Mouse (Mus musculus): ENCODE data around the gene Amigo3. TPM values are rescaled to one million over a fixed set of nuclear protein-coding genes. Genes with fewer than 3 reads are reported as not detected.
A peak's percentile ranks its signal among the peaks of the same experiment; 100 is the strongest.
"Not testable (repeated sequence)": the region's sequence is repeated elsewhere in the genome, so short reads cannot be mapped to it uniquely, and the experiment has no call there.

The Amigo3 gene
- total RNA-seq (2021), result 1 to 10 TPM; 1.9 to 2.2 TPM

- intact Hi-C loops (cut with DNase I), result loop anchor here (2.0 to 5.0 kb wide), 2 partner anchors 66 to 148 kb away; partner anchors contain the start of gene Inka1
These were observed at the start of gene Amigo3 for GRCm38 (mm10) chr9:108052885-108053664. Gene Amigo3 (plus strand): TSS chr9:108053159.

DNA sequence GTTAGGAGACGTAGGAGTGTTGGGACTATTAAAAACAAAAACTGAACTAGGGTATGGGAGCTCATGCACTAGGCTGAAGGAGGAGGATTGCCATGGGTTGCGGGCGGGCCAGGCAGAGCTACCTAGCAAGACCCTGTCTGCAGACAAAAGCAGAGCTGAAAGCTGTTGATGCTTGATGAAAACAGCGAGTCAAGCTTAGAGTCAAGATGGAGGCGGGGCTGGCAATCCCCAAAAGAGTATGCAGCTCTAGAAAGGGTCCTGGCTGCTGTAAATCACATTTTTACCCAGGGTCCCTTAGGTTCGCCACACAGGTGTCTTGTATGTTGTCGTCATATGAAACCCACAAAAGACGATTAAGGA is 49.4 kb upstream of the Amigo3 start:
- intact Hi-C loops (cut with DNase I), result no loop called here
- DNase-seq, result peak; percentile 31 to 38

More at GRCm38 (mm10) chr9:108052885-108053664, at the start of gene Amigo3:
- DNase-seq, result peak; percentile 99

GRCm38 (mm10) chr9:108008041-108008440 is 44.9 kb upstream of the Amigo3 start:
- intact Hi-C loops (cut with DNase I), result no loop called here
- no peak for DNase-seq

- intact Hi-C loops (cut with DNase I), result no loop called here
- DNase-seq, result no peak
These were observed 42.6 kb upstream of the Amigo3 start for GRCm38 (mm10) chr9:108010385-108010784.

DNA sequence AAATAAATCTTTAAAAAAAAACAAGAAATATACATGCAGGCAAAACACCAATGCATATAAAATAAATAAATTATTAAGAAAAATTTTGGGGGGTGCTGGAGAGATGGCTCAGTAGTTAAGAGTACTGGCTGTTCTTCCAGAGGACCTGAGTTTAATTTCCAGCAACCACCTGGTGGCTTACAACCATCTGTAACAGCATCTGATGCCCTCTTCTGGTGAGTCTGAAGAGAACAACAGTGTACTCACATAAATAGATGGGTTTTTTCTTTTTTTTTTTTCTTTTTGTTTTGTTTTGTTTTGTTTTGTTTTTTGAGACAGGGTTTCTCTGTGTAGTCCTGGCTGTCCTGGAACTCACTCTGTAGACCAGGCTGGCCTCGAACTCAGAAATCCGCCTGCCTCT is 39.4 kb upstream of the Amigo3 start:
- intact Hi-C loops (cut with DNase I), result not testable (repeated sequence)

GRCm38 (mm10) chr9:108017127-108017526 is 35.8 kb upstream of the Amigo3 start:
- intact Hi-C loops (cut with DNase I), result no loop called here
- DNase-seq, result no peak

More for the DNA sequence above, 39.4 kb upstream of the Amigo3 start:
- not testable (repeated sequence) for DNase-seq

DNA sequence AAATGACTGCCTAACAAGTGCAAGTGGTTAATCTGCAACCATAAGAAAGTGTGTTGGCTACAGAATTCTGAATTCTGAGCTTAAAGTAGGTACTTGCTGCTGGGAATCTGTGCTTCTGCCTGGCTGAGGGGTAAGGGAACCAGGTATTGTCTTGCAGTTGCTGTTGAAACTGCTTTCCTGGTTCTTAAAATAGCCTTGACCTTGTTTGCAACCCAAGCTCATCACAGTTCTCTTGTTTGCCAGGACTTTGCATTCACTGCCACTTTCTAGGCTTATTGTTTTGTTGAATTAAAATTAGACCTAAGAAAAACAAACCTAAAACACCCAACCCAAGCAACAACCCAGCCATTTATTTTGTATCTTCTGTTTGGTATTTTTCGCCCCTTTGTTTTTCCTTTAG is 32.2 kb upstream of the Amigo3 start:
- DNase-seq, result peak; percentile 22 to 28
- intact Hi-C loops (cut with DNase I), result no loop called here

GRCm38 (mm10) chr9:108023216-108023615 is 29.7 kb upstream of the Amigo3 start:
- intact Hi-C loops (cut with DNase I), result no loop called here
- no peak for DNase-seq

DNA sequence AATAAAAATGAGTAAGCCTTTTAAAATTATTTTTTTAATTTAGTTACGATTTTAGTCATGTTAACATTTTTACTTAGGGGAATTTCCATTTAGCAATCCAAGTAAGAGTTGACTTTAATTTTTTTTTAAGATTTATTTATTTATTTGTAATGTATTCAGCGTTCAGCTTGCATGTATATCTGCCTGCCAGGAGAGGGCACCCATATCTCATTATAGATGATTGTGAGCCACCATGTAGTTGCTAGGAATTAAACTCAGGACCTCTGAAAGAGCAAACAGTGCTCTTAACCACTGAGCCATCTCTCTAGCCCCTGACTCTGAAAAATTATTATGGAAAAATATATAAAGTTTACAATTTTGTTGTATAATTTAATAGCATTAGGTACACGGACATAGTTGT is 26.4 kb upstream of the Amigo3 start:
- intact Hi-C loops (cut with DNase I), result no loop called here

GRCm38 (mm10) chr9:108027867-108028266 is 25.1 kb upstream of the Amigo3 start:
- intact Hi-C loops (cut with DNase I), result no loop called here

More for the DNA sequence above, 26.4 kb upstream of the Amigo3 start:
- no peak for DNase-seq

GRCm38 (mm10) chr9:108032126-108032525 is 20.8 kb upstream of the Amigo3 start:
- no peak for DNase-seq
- intact Hi-C loops (cut with DNase I), result no loop called here

More at GRCm38 (mm10) chr9:108027867-108028266, 25.1 kb upstream of the Amigo3 start:
- no peak for DNase-seq

- intact Hi-C loops (cut with DNase I), result no loop called here
- DNase-seq, result no peak
These were observed 17.4 kb upstream of the Amigo3 start for GRCm38 (mm10) chr9:108035331-108036156.

DNA sequence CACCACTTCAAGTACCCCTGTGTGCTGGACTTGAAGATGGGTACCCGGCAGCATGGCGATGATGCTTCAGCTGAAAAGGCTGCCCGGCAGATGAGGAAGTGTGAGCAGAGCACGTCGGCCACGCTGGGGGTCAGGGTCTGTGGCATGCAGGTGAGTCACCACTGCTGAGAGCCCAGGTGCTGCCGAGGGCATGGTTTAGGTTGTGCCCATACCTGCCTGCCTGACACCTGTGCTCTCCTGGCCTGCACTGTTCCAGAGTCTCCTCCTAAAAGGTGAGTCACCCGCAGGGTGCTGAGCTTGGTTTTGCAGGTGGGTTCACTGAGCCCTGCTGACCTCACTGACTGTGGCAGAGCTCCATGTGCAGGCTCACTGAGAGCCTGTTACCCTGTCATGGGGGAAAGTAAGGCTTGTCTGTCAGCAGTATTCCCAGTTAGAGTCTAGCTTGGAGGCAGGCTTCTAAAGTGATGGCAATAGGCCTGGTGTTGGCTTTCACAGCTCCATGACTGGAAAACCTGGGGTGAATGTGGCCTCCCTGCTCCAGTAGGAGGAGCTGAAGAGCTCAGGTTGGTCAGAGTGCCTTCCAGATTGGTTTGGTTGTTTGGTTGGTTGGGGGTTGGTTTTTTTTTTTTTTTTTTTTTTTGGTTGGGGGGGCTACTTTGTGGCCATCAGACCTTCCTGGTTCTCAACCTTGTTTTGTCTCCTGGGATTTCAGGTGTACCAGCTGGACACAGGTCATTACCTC is 8.0 kb upstream of the Amigo3 start:
- intact Hi-C loops (cut with DNase I), result no loop called here
- DNase-seq, result no peak

GRCm38 (mm10) chr9:108046582-108046981 is 6.4 kb upstream of the Amigo3 start:
- intact Hi-C loops (cut with DNase I), result no loop called here
- DNase-seq, result no peak

DNA sequence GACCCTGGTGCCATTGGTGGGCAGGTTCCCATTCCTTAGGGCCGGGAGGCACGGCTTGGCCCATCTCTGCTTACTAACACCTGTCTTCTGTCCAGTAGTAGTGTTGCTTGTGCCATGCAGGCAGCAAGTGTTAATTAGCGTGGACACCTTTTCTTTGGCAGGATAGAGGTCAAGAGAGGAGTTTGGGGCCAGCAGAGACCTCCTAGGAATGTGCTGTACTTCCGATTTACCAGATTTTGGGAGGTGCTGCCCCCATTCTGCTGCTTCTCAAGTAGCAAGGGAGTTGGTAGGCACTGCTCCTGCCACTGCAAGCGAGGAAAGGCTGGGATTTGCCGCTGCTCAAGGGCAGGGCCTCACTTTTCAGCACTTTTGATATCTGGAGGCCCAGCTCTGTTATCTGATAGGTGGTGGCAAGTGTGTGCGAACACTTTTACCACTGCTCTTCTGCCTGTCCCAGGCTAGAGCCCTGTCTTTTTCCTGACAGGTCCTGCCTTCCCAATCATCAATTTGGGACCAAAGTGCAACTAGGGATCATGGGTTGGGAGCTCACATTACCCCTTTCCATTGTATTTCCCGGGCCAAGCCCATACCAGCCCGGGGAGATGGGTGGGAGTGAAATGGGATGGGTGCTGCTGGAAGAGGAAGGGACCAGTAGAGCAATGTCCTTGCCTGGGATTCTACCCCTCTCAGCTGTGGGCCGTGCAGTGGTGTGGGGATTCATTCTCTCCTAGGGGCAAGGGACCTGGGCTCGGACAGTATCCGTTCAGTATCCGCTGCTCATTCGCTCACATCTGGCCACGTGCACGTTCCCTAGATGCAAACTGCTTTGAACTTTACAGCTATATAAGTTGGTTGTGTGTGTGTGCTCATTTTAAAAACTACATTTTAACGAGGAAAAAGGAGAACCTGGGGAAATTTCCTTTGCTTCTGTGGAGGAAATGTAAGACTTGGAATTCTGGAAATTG is 5.1 kb upstream of the Amigo3 start:
- no peak for DNase-seq
- intact Hi-C loops (cut with DNase I), result no loop called here

DNA sequence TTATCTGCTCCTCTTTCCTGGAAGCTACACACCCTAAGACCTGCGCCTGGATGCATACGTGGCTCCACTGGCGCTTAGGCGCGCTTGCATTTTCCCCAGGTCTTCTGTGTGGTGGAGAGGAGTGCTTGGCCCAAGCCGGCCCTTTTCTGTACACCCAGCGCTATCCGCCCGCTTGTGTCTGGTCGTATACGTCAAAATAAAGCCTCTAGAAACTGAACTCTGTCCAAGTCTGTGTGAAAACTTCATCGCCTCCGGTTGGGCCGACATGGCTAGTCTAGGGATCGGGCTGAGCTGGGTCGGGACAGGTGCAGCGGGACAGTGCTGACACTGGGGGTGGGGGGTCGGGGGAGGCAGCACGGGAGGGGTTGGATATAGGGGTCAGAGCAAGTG is 4.4 kb upstream of the Amigo3 start:
- peak in 1 of 2 experiments; percentile 50 for DNase-seq
- intact Hi-C loops (cut with DNase I), result no loop called here

DNA sequence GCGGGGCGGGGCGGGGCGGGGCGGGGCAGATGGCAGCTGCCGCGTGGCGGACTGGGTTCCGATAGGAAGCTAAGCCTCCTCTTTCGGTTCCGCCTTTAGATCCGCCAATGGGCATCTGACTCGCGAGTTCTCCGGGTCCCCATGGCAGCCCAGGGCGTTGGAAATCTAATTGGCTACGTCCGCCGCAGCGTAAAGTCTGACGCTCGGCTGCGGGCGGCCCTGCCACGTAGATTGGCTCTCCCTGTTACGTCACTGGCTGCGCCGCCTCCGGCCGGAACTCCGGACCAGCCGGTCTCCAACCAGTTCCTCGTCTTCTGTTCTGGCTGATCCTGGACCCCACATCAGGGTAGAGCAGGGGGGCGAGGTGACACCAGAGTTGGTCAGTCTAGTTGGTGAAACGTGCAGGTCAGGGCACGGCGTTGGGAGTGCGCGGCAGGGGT is 3.9 kb upstream of the Amigo3 start, which contains the start of gene Gmppb:
Gene Gmppb (plus strand): TSS at position 227 of the 440 bp plus-strand sequence.
- intact Hi-C loops (cut with DNase I), result loop anchor here (1.0 kb wide), 1 partner anchor 85 kb away; no protein-coding TSS in a partner anchor
- DNase-seq, result peak; percentile 97 to 98

GRCm38 (mm10) chr9:108049561-108050251 is 3.3 kb upstream of the Amigo3 start:
- DNase-seq, result no peak
- intact Hi-C loops (cut with DNase I), result loop anchor here (1.0 to 5.0 kb wide), 2 partner anchors 62 to 85 kb away; partner anchors contain the start of gene Inka1

All from heart, postnatal 10 days (tissue).